Mouse (Mus musculus): ENCODE data around the gene Vmn1r52.
"Not testable (repeated sequence)": the region's sequence is repeated elsewhere in the genome, so short reads cannot be mapped to it uniquely, and the experiment has no call there.

Gene Vmn1r52

GRCm38 (mm10) chr6:90174508-90174907 is at the start of gene Vmn1r52:
Gene Vmn1r52, plus strand, starts transcription at chr6:90174808.
- DNase-seq (ENCODE audit: low read depth, low spot score) = no peak

GRCm38 (mm10) chr6:90160139-90160538 is 14.5 kb upstream of the Vmn1r52 start:
- DNase-seq (ENCODE audit: low read depth, low spot score) = no peak

DNA sequence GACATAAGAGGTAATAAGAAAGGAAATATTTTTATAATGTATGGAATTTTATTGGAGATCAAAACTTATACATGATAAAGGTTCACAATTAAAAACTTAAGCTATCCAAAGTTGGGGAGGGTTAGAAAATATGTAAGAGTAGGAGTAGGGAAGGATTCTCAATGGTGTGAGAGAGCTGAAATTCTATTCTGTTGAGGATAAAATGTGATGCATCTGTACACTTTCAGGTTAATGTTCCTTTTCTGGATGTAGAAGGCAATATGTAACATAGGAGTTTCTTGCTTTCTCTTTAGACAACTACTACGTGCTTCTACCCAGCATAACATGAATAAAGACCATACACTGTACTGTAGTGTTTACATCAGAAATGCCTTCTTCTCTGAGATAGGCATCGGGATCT is 27.9 kb downstream of the Vmn1r52 start, which contains the start of gene V1ra8:
Gene V1ra8, plus strand, starts transcription at position 301 of the 400 bp plus-strand sequence.
- DNase-seq (ENCODE audit: low read depth, low spot score) = not testable (repeated sequence)

DNA sequence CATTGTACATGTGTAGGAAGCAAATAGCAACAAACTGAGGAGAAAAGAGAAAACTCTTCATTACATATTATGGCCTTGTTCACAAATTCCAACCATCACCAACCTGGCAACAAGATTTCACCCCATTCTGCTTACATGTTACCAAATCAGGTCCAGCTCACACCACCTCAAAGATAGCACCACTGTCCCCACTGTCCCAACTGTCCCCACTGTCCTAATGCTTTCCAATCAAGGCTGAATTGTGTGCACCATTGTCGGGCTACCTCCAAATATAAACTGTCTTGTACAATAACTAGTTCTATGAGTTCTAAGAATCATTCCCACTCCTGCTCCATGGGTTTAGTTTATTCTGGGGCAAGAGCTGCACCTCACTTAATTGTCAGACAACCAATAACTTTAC is 49.7 kb downstream of the Vmn1r52 start, which contains the start of gene Vmn1r53:
Gene Vmn1r53, minus strand, starts transcription at position 101 of the 400 bp plus-strand sequence.
- no peak for DNase-seq (ENCODE audit: low read depth, low spot score)
